Mouse (Mus musculus) hindbrain, embryonic 10.5 days (tissue): ENCODE measurements around the gene H2afx. TPM values are rescaled to one million over a fixed set of nuclear protein-coding genes. Genes with fewer than 3 reads are reported as not detected.
"Not testable (repeated sequence)": the region's sequence is repeated elsewhere in the genome, so short reads cannot be mapped to it uniquely, and the experiment has no call there.

ENCODE experiments used
- DNase-seq: peaks from one replicate; pipeline ENCODE4 v3.0.0-alpha.2; 2017; ENCODE audit warnings: low spot score
- H3K27ac ChIP-seq: fragments of 300-500 bp; sonication (generic); 2 replicates; pipeline ENCODE4 v1.5.1; 2016; ENCODE audit warnings: mild to moderate bottlenecking, moderate library complexity
- H3K27me3 ChIP-seq: fragments of 300-500 bp; sonication (generic); 2 replicates; pipeline ENCODE4 v1.6.1; 2016; ENCODE audit warnings: mild to moderate bottlenecking; ENCODE audit not compliant: poor library complexity, insufficient read depth, severe bottlenecking
- H3K36me3 ChIP-seq: fragments of 300-500 bp; sonication (generic); 2 replicates; pipeline ENCODE4 v1.6.1; 2016; ENCODE audit warnings: mild to moderate bottlenecking, moderate library complexity
- H3K4me1 ChIP-seq: fragments of 300-500 bp; sonication (generic); replicated peaks from 2 replicates; pipeline ENCODE4 v1.6.1; 2016; ENCODE audit warnings: mild to moderate bottlenecking
- H3K4me3 ChIP-seq: fragments of 300-500 bp; sonication (generic); 2 replicates; pipeline ENCODE4 v1.5.1; 2016; ENCODE audit warnings: mild to moderate bottlenecking, moderate library complexity
- H3K9me3 ChIP-seq: fragments of 300-500 bp; sonication (generic); 2 replicates; pipeline ENCODE4 v1.6.1; 2016; ENCODE audit warnings: mild to moderate bottlenecking, moderate library complexity
- WGBS: fragments of 180-500 bp; shearing (Covaris S2); methylation state at CpG from one replicate; pipeline ENCODE4 v1.1.7; 2016; 5-methylcytosine and 5-hydroxymethylcytosine counted together
- polyA plus RNA-seq: library from polyadenylated mRNA; unstranded; fragments of >200 nt; fragmentation: Nextera tagmentation; extraction: Ambion mirVana; gene quantifications from 2 replicates; pipeline ENCODE4 v1.2.1, GENCODE M21; 2016

H2afx gene
- polyA plus RNA-seq, 1 experiment from 2014 or later = 548 TPM

- H3K27me3 ChIP-seq = no peaks in the 10 kb centered on the region
- peaks cover 82% of the 10 kb centered on the region for H3K36me3 ChIP-seq
- H3K9me3 ChIP-seq = no peaks in the 10 kb centered on the region
- H3K27ac ChIP-seq = no peak overlapping the region
- no peak for DNase-seq
- no peak overlapping the region for H3K4me3 ChIP-seq
- peaks cover 6% of the 10 kb centered on the region for H3K4me1 ChIP-seq
- 94% methylated on average over 4 of the region's 4 CpGs for WGBS
Measured at GRCm38 (mm10) chr9:44348546-44348945, 14.1 kb downstream of the H2afx start.

- no peak overlapping the region for H3K27ac ChIP-seq
- 91% methylated on average over 4 of the region's 4 CpGs for WGBS
- H3K27me3 ChIP-seq = no peaks in the 10 kb centered on the region
- no peaks in the 10 kb centered on the region for H3K4me1 ChIP-seq
- peaks cover 100% of the 10 kb centered on the region for H3K36me3 ChIP-seq
- no peak overlapping the region for H3K4me3 ChIP-seq
- DNase-seq = no peak
- H3K9me3 ChIP-seq = no peaks in the 10 kb centered on the region
Measured at GRCm38 (mm10) chr9:44351396-44351795, 16.9 kb downstream of the H2afx start.

- WGBS = 94% methylated on average over 10 of the region's 10 CpGs
- Histone ChIP-seq H3K4me3 (no peak overlapping the region), H3K27me3 (no peaks in the 10 kb centered on the region), H3K4me1 (no peaks in the 10 kb centered on the region), H3K27ac (no peak overlapping the region), H3K36me3 (peaks cover 100% of the 10 kb centered on the region), H3K9me3 (no peaks in the 10 kb centered on the region)
- DNase-seq = no peak
Measured at GRCm38 (mm10) chr9:44352337-44352736, 17.8 kb downstream of the H2afx start.

GRCm38 (mm10) chr9:44353142-44353541, 18.6 kb downstream of the H2afx start:
- H3K36me3 ChIP-seq = peaks cover 100% of the 10 kb centered on the region
- H3K27ac ChIP-seq = no peak overlapping the region
- no peak overlapping the region for H3K4me3 ChIP-seq
- no peak for DNase-seq
- 95% methylated on average over 6 of the region's 6 CpGs for WGBS
- no peaks in the 10 kb centered on the region for H3K4me1 ChIP-seq
- no peaks in the 10 kb centered on the region for H3K9me3 ChIP-seq
- no peaks in the 10 kb centered on the region for H3K27me3 ChIP-seq

GRCm38 (mm10) chr9:44357207-44357606, 22.7 kb downstream of the H2afx start:
- H3K4me3 ChIP-seq = no peak overlapping the region
- H3K27me3 ChIP-seq = no peaks in the 10 kb centered on the region
- no peak overlapping the region for H3K27ac ChIP-seq
- no peaks in the 10 kb centered on the region for H3K9me3 ChIP-seq
- H3K4me1 ChIP-seq = peaks cover 8% of the 10 kb centered on the region
- DNase-seq = no peak
- WGBS = 80% methylated on average over 4 of the region's 4 CpGs
- peaks cover 76% of the 10 kb centered on the region for H3K36me3 ChIP-seq

- WGBS = under 1% methylated on average over 44 of the region's 44 CpGs
- Histone ChIP-seq H3K4me3 (peak within 1 kb of the TSS; percentile 90), H3K36me3 (peaks cover 34% of the 10 kb centered on the region), H3K27ac (peak within 1 kb of the TSS; percentile 91), H3K27me3 (no peaks in the 10 kb centered on the region), H3K9me3 (no peaks in the 10 kb centered on the region), H3K4me1 (peaks cover 8% of the 10 kb centered on the region)
- DNase-seq = peak; percentile 97
Measured at GRCm38 (mm10) chr9:44361190-44361917, 26.9 kb downstream of the H2afx start, which contains the start of gene Vps11. Vps11 (minus strand) TSS chr9:44361670.

GRCm38 (mm10) chr9:44361931-44362330, 27.4 kb downstream of the H2afx start:
- WGBS = 39% methylated on average over 4 of the region's 4 CpGs

GRCm38 (mm10) chr9:44364480-44364879, 30.0 kb downstream of the H2afx start:
- peaks cover 8% of the 10 kb centered on the region for H3K4me1 ChIP-seq
- H3K27ac ChIP-seq = no peak overlapping the region
- peaks cover 5% of the 10 kb centered on the region for H3K36me3 ChIP-seq
- no peak overlapping the region for H3K4me3 ChIP-seq
- H3K9me3 ChIP-seq = no peaks in the 10 kb centered on the region
- no peak for DNase-seq
- no peaks in the 10 kb centered on the region for H3K27me3 ChIP-seq
- WGBS = 59% methylated on average over 3 of the region's 3 CpGs

More at GRCm38 (mm10) chr9:44361931-44362330, 27.4 kb downstream of the H2afx start:
- not testable (repeated sequence) for H3K9me3 ChIP-seq, H3K27me3 ChIP-seq, H3K4me1 ChIP-seq, DNase-seq
- peak overlapping the region; percentile 91 for H3K27ac ChIP-seq
- peaks cover 29% of the 10 kb centered on the region for H3K36me3 ChIP-seq
- H3K4me3 ChIP-seq = peak overlapping the region; percentile 90

GRCm38 (mm10) chr9:44373386-44373785, 38.9 kb downstream of the H2afx start:
- Histone ChIP-seq H3K4me1 (peaks cover 7% of the 10 kb centered on the region), H3K27ac (no peak overlapping the region), H3K9me3 (no peaks in the 10 kb centered on the region), H3K4me3 (no peak overlapping the region), H3K36me3 (no peaks in the 10 kb centered on the region), H3K27me3 (no peaks in the 10 kb centered on the region)
- DNase-seq = no peak

GRCm38 (mm10) chr9:44376141-44376540, 41.6 kb downstream of the H2afx start:
- WGBS = 89% methylated on average over 6 of the region's 6 CpGs
- DNase-seq = no peak
- H3K27ac ChIP-seq = no peak overlapping the region
- H3K9me3 ChIP-seq = no peaks in the 10 kb centered on the region
- H3K27me3 ChIP-seq = no peaks in the 10 kb centered on the region
- no peak overlapping the region for H3K4me3 ChIP-seq
- peaks cover 8% of the 10 kb centered on the region for H3K36me3 ChIP-seq
- peaks cover 25% of the 10 kb centered on the region for H3K4me1 ChIP-seq

GRCm38 (mm10) chr9:44377335-44377734, 42.8 kb downstream of the H2afx start:
- not testable (repeated sequence) for DNase-seq, H3K9me3 ChIP-seq, H3K27ac ChIP-seq, H3K4me3 ChIP-seq, H3K27me3 ChIP-seq
- H3K36me3 ChIP-seq = peaks cover 20% of the 10 kb centered on the region
- peaks cover 27% of the 10 kb centered on the region for H3K4me1 ChIP-seq
- 93% methylated on average over 2 of the region's 2 CpGs for WGBS

- DNase-seq = no peak
- Histone ChIP-seq H3K4me3 (peak overlapping the region; percentile 79), H3K27me3 (no peaks in the 10 kb centered on the region), H3K27ac (peak overlapping the region; percentile 95), H3K4me1 (peaks cover 27% of the 10 kb centered on the region), H3K9me3 (no peaks in the 10 kb centered on the region), H3K36me3 (peaks cover 29% of the 10 kb centered on the region)
- WGBS = 90% methylated on average over 5 of the region's 5 CpGs
Measured at GRCm38 (mm10) chr9:44378153-44378730, 43.7 kb downstream of the H2afx start.

GRCm38 (mm10) chr9:44379054-44379834, 44.8 kb downstream of the H2afx start, which contains the start of gene Hyou1:
Hyou1 (plus strand) TSS chr9:44379490.
- Histone ChIP-seq H3K4me1 (peaks cover 27% of the 10 kb centered on the region), H3K27ac (peak within 1 kb of the TSS; percentile 95), H3K9me3 (no peaks in the 10 kb centered on the region), H3K27me3 (no peaks in the 10 kb centered on the region), H3K4me3 (peak within 1 kb of the TSS; percentile 79), H3K36me3 (peaks cover 39% of the 10 kb centered on the region)
- under 1% methylated on average over 83 of the region's 83 CpGs for WGBS
- DNase-seq = peak; percentile 100
